Mouse (Mus musculus) stomach, embryonic 16.5 days (tissue): ENCODE measurements around the gene Stip1. TPM values are rescaled to one million over a fixed set of nuclear protein-coding genes. Genes with fewer than 3 reads are reported as not detected.
A peak's percentile ranks its signal among the peaks of the same experiment; 100 is the strongest.

Source experiments
- ATAC-seq: fragments of 200-750 bp; cut with Nextera tagmentation; 2 replicates; pipeline ENCODE4 v1.8.0; 2017; ENCODE audit warnings: moderate number of reproducible peaks, moderate TSS enrichment; ENCODE audit not compliant: insufficient read depth, low FRiP score
- H3K27ac ChIP-seq: fragments of 300-500 bp; sonication (generic); 2 replicates; pipeline ENCODE4 v1.5.1; 2014; ENCODE audit warnings: low read length
- H3K27me3 ChIP-seq: fragments of 300-500 bp; sonication (generic); 2 replicates; pipeline ENCODE4 v1.6.1; 2014; ENCODE audit warnings: low read length, control low read depth, mixed read lengths; ENCODE audit not compliant: control insufficient read depth, insufficient read depth
- H3K36me3 ChIP-seq: fragments of 300-500 bp; sonication (generic); 2 replicates; pipeline ENCODE4 v1.6.1; 2014; ENCODE audit warnings: low read length; ENCODE audit not compliant: control insufficient read depth, insufficient read depth
- H3K4me1 ChIP-seq: fragments of 300-500 bp; sonication (generic); 2 replicates; pipeline ENCODE4 v1.6.1; 2014; ENCODE audit warnings: low read length, control low read depth, mixed read lengths; ENCODE audit not compliant: control insufficient read depth, insufficient read depth
- H3K4me2 ChIP-seq: fragments of 300-500 bp; sonication (generic); 2 replicates; pipeline ENCODE4 v1.6.1; 2014; ENCODE audit warnings: low read depth, low read length, mixed read lengths
- H3K4me3 ChIP-seq: fragments of 300-500 bp; sonication (generic); replicated peaks from 2 replicates; pipeline ENCODE4 v1.5.1; 2014; ENCODE audit warnings: mild to moderate bottlenecking, low read length
- H3K9ac ChIP-seq: fragments of 300-500 bp; sonication (generic); 2 replicates; pipeline ENCODE4 v1.6.1; 2014; ENCODE audit warnings: low read length
- H3K9me3 ChIP-seq: fragments of 300-500 bp; sonication (generic); replicated peaks from 2 replicates; pipeline ENCODE4 v1.6.1; 2016; ENCODE audit warnings: low read length, control low read depth; ENCODE audit not compliant: control insufficient read depth
- WGBS: fragments of 180-500 bp; shearing (Covaris S2); extraction: QIAGEN DNeasy Blood & Tissue Kit; methylation state at CpG from one replicate; pipeline ENCODE4 v1.1.7; 2014; 5-methylcytosine and 5-hydroxymethylcytosine counted together
- polyA plus RNA-seq: library from polyadenylated mRNA; unstranded; fragments of >200 nt; fragmentation: Nextera tagmentation; extraction: Ambion mirVana; gene quantifications from 2 replicates; pipeline ENCODE4 v1.2.1, GENCODE M21; 2015

Stip1 gene
- polyA plus RNA-seq, 1 experiment from 2014 or later = 202 TPM

- H3K36me3 ChIP-seq = no peaks in the 10 kb centered on the region
- no peak overlapping the region for H3K9ac ChIP-seq
- ATAC-seq = 0 out of 2 replicates have a peak, but pooled peaks have one; percentile 29
- H3K4me3 ChIP-seq = no peak overlapping the region
- 65% methylated on average over 9 of the region's 9 CpGs for WGBS
- H3K27me3 ChIP-seq = no peaks in the 10 kb centered on the region
- H3K4me2 ChIP-seq = no peak overlapping the region
- H3K9me3 ChIP-seq = no peaks in the 10 kb centered on the region
- H3K27ac ChIP-seq = peak overlapping the region; percentile 85
- H3K4me1 ChIP-seq = peaks cover 4% of the 10 kb centered on the region; the same call in 1 of the 2 replicates
Observed at GRCm38 (mm10) chr19:7006892-7007593, 32.7 kb downstream of the Stip1 start.

- no peak overlapping the region for H3K27ac ChIP-seq
- H3K4me2 ChIP-seq = no peak overlapping the region
- no peak for ATAC-seq
- H3K36me3 ChIP-seq = peaks cover 17% of the 10 kb centered on the region; the same call in 1 of the 2 replicates
- no peaks in the 10 kb centered on the region for H3K9me3 ChIP-seq
- no peak overlapping the region for H3K4me3 ChIP-seq
- WGBS = 92% methylated on average over 19 of the region's 19 CpGs
- no peak overlapping the region for H3K9ac ChIP-seq
- peaks cover 20% of the 10 kb centered on the region for H3K4me1 ChIP-seq
- H3K27me3 ChIP-seq = no peaks in the 10 kb centered on the region
Observed at GRCm38 (mm10) chr19:6999360-7000063, 40.3 kb downstream of the Stip1 start.

GRCm38 (mm10) chr19:6997721-6998290 lies 42.0 kb downstream of the Stip1 start:
- Histone ChIP-seq H3K4me1 (peaks cover 26% of the 10 kb centered on the region), H3K27ac (no peak overlapping the region), H3K4me3 (no peak overlapping the region), H3K9me3 (no peaks in the 10 kb centered on the region), H3K36me3 (peaks cover 17% of the 10 kb centered on the region; the same call in 1 of the 2 replicates), H3K4me2 (no peak overlapping the region), H3K9ac (no peak overlapping the region), H3K27me3 (no peaks in the 10 kb centered on the region)
- WGBS = 79% methylated on average over 9 of the region's 9 CpGs
- no peak for ATAC-seq

- H3K4me1 ChIP-seq = peaks cover 30% of the 10 kb centered on the region
- no peaks in the 10 kb centered on the region for H3K27me3 ChIP-seq
- peak within 1 kb of the TSS; percentile 50; the same call in 1 of the 2 replicates for H3K27ac ChIP-seq
- WGBS = under 1% methylated on average over 24 of the region's 24 CpGs
- H3K36me3 ChIP-seq = peaks cover 17% of the 10 kb centered on the region; the same call in 1 of the 2 replicates
- peak; percentile 74 for ATAC-seq
- peak within 1 kb of the TSS; percentile 89 for H3K9ac ChIP-seq
- H3K4me2 ChIP-seq = peak within 1 kb of the TSS; percentile 90
- H3K4me3 ChIP-seq = peak within 1 kb of the TSS; percentile 70
- H3K9me3 ChIP-seq = no peaks in the 10 kb centered on the region
Observed at GRCm38 (mm10) chr19:6996006-6996405, 43.8 kb downstream of the Stip1 start, which contains the start of the genes Nudt22 and Trpt1. TSS of gene Nudt22 (minus strand) at chr19:6996117. TSS of gene Trpt1 (plus strand) at chr19:6996131.

- Histone ChIP-seq H3K4me2 (peak overlapping the region; percentile 90), H3K36me3 (peaks cover 16% of the 10 kb centered on the region; the same call in 1 of the 2 replicates), H3K27ac (0 out of 2 replicates have a peak overlapping the region, but pooled peaks have one; percentile 18), H3K4me1 (peaks cover 30% of the 10 kb centered on the region), H3K9me3 (no peaks in the 10 kb centered on the region), H3K4me3 (peak overlapping the region; percentile 70), H3K9ac (peak overlapping the region; percentile 89), H3K27me3 (no peaks in the 10 kb centered on the region)
- ATAC-seq = no peak
- WGBS = 41% methylated on average over 21 of the region's 21 CpGs
Observed at GRCm38 (mm10) chr19:6995255-6995991, 44.3 kb downstream of the Stip1 start.

GRCm38 (mm10) chr19:6994489-6994888 lies 45.3 kb downstream of the Stip1 start:
- Histone ChIP-seq H3K4me1 (peaks cover 30% of the 10 kb centered on the region), H3K9ac (peak overlapping the region; percentile 89), H3K4me3 (peak overlapping the region; percentile 70; the same call in 1 of the 2 replicates), H3K9me3 (no peaks in the 10 kb centered on the region), H3K27me3 (no peaks in the 10 kb centered on the region), H3K36me3 (peaks cover 7% of the 10 kb centered on the region; the same call in 1 of the 2 replicates), H3K4me2 (0 out of 2 replicates have a peak overlapping the region, but pooled peaks have one; percentile 90), H3K27ac (no peak overlapping the region)
- ATAC-seq = no peak
- 87% methylated on average over 8 of the region's 8 CpGs for WGBS

GRCm38 (mm10) chr19:6994002-6994401 lies 45.8 kb downstream of the Stip1 start:
- Histone ChIP-seq H3K27me3 (no peaks in the 10 kb centered on the region), H3K36me3 (peaks cover 2% of the 10 kb centered on the region; the same call in 1 of the 2 replicates), H3K9ac (no peak overlapping the region), H3K9me3 (no peaks in the 10 kb centered on the region), H3K4me1 (peaks cover 30% of the 10 kb centered on the region), H3K4me3 (no peak overlapping the region), H3K27ac (no peak overlapping the region), H3K4me2 (no peak overlapping the region)
- 74% methylated on average over 8 of the region's 8 CpGs for WGBS
- no peak for ATAC-seq

GRCm38 (mm10) chr19:6993011-6993770 lies 46.6 kb downstream of the Stip1 start:
- peaks cover 33% of the 10 kb centered on the region for H3K4me1 ChIP-seq
- 60% methylated on average over 14 of the region's 14 CpGs for WGBS

More at GRCm38 (mm10) chr19:6993011-6993770, 46.6 kb downstream of the Stip1 start:
- no peaks in the 10 kb centered on the region for H3K9me3 ChIP-seq
- peak overlapping the region; percentile 79 for H3K4me2 ChIP-seq
- peak overlapping the region; percentile 69 for H3K4me3 ChIP-seq
- H3K27me3 ChIP-seq = no peaks in the 10 kb centered on the region
- H3K9ac ChIP-seq = peak overlapping the region; percentile 79
- peak overlapping the region; percentile 53; the same call in 1 of the 2 replicates for H3K27ac ChIP-seq
- no peaks in the 10 kb centered on the region for H3K36me3 ChIP-seq
- no peak for ATAC-seq
